Mouse (Mus musculus): ENCODE measurements around the gene Prok2.

Prok2 gene

DNA sequence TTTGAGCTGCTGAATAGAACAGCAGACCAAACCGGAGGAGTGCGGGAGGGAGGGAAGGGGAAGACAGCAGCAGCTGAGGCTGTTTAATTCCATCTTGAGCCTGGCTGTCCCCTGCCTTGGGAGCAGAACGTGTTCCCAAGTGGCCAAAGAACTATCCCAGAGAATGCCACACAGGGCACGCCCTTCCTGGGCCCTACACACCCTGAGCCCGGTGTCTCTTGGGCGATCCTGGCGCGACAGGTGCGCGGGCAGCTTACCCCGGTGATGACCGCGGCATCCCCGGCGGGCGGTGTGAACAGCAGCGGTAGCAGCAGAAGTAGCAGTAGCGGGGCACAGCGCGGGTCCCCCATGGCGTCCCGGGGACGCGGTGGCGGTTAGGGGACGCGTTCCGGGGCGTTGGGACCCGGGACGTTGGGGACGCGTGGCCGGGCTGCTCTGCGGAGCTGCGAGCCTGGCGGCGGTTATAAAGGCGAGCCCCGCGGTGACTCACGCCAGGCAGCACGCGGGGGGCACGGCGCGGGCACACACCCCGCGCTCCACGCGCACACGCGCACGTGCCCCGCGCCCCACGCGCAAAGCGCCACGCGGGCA, at the start of gene Prok2:
TSS of gene Prok2 (minus strand) at position 422 of the 591 bp plus-strand sequence.
- no peak for DNase-seq (ENCODE audit: low read depth, low spot score)

DNA sequence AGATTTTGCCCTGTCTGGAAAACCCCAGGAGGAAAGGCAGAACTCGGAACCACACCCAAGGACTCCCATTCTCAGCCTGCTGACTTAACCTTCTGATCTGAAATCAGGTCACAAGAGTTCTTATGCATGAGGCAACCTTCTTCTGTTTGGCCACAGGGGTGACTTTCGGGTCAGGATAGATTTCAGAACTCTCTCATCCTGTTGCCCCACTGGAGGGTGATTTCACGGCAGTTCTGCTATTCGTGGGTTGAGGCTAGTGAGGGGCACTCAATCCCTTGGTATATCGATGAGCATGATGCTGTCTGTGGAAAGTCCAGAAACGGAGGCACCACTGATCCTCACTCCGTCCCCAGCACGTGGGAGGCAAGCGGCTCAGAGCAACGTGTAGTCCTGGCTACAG, 48.5 kb upstream of the Prok2 start:
- no peak for DNase-seq (ENCODE audit: low read depth, low spot score)

DNA sequence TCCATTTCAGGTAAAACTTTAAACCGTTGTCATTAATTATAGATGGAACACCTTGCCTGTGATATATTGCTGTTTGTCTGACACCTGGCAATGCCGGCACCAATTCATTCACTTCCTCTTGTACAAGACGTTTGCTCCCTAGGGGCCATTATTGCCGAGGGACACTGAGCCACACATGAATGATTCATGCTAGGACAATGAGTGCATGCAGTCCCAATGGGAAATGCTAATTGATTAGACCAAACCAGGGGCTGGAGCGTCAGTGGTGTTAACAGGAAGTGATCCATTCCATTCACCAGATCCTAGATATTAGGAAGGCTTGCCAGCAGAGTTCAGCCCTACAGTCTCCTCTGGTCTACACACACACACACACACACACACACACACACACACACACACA, 42.3 kb upstream of the Prok2 start:
- DNase-seq (ENCODE audit: low read depth, low spot score): no peak

DNA sequence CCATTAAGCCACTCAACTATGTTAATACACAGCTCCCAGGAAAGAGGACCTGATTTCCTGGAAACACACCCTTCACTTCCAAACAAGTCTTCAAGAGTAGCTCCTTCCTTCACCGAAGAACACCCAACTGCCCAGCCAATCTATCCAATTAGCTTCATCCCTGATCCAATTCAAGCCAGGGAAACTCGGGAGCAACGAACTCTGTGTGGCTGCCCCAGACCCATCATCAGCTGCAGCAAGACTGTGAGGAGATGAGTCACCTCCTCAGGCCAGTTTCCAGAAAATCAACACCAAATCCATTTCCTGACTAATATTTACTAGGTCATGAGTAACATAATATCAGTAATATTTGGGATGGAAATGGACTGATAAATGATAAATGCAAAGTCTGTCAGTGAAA, 38.7 kb upstream of the Prok2 start:
- no peak for DNase-seq (ENCODE audit: low read depth, low spot score)

DNA sequence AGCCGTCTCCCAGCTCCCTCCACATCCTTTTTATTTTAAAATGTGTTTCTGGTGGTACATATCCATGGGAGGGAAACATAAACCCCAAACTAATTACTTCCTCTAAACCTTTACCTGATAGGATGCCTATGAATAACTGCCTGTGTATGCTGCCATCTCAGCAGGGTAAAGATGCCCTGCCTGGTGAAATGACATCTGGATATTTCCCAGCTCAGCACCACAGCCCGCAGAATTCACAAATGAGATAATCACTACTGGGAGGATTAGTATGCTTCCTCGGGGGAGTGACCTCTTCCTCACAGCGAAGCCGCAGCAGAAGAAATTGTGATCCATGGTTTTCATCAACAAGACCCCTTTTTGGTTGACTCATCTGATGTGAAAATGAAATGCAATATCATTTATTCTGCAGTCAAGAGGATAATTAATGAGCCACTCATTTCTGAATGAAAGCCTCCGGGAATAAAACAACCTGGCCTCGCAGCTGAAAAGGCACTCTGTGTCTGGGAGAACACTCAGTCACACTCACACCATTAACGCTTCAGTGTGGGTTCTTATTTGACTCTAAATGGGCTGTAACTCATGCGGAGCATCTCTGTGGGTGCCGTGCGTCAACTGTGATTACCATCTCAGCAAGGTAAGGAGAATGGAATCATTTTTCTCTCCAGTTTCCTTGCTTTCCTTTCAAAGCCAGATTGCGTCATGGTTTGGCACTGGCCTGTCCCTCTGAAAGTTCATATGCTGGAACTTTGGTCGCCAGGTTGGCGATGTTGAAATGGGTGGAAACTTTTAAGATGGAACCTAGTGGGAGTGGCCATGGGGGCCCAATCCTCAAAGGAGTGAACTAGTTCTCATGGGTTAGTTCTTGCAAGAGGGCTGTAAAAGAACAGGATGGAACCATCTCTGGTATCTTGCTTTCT, 36.1 kb upstream of the Prok2 start:
- DNase-seq (ENCODE audit: low read depth, low spot score): no peak

DNA sequence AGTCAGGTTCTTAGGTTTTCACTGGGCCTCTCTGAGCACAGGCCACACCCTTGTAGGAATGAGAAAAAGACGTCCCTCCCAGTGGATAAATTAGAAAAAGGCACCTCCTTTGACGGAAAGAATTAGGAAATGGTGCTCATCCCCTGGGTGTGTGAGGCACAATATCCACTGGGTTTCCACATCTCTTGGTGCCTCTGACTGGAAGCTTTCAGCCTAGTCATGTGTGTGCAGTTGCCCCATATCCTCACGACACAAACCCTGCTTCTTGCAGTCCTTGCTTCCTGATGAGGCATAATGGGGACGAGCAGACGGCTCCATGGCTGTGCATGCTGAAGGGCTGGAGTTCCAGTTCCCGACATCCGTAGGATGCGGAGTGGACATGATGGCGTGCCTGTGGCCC, 29.9 kb upstream of the Prok2 start:
- DNase-seq (ENCODE audit: low read depth, low spot score): no peak

DNA sequence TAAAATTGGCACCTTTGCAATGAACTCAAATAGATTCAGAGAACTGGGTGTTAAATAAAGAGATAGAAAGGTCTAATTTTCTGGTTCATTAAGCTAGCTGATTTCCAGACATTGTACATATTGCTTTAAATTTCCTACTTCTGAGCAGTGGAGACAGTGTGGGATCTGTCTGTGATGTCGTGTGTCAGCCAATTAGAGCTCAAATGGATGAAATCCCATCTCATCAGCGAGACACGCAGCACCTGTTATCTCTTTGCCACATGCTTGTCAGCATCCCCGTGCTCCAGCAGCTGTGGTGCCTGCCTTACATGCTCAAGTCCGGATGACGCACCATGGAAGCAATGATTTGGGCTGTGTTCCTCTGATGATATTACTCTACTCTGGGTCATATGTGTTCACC, 25.1 kb upstream of the Prok2 start:
- no peak for DNase-seq (ENCODE audit: low read depth, low spot score)

DNA sequence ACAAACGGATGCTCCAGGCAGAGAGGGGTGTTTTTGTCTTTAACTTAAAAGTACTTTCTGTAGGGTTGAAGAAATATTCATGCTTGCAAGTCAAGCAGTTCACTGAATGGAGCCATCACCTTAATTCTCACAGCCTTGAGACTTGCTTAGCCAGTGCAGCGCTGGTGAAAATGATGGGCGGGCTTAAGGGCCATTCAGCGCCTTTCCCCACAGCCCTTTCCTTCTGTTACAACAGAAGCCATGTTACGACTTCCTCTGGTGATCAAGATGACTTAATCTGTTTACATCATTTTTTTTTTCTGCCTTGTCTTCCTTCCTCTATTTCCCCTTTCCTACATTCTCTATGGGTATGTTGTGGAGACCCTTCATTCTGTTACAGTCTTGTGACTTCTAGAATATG, 20.1 kb upstream of the Prok2 start:
- no peak for DNase-seq (ENCODE audit: low read depth, low spot score)

DNA sequence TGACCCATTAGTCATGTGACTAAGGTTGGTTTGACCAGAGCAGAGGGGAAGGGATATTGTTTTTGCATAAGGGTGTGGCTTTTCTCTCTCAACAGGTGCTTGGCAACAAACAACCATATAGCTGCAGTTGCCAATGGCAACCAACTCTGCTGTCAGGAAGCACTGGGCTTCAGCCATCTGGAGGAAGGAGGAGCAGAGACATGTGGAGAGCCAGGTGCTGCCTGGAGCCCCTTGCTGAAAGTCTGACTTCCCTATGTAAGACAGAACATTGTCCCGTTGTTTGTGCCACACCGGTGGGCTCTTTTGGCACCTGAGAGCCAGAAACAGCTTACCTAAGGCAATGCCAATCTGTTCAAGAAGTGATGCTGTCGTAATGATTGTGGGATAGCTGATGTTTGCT, 16.7 kb upstream of the Prok2 start:
- DNase-seq (ENCODE audit: low read depth, low spot score): no peak

DNA sequence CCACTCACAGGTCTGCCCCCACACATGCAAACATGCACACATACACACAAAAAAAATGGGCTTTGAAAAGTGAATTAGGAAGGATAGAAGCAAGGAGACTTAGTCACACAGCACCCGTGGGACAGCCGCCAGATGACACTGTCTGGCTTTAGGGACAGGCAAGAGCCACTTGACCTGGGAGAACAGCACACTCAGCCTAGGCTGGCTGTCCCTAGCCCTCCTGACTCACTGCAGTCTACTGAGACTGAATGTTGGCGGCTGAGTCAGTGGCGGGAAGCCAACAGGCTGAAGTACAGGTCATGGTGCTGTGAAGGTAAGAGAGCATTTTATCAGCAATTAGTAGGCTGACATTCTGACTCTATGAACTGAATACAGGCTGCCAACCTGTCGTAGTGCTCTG, 8.5 kb upstream of the Prok2 start:
- DNase-seq (ENCODE audit: low read depth, low spot score): no peak

DNA sequence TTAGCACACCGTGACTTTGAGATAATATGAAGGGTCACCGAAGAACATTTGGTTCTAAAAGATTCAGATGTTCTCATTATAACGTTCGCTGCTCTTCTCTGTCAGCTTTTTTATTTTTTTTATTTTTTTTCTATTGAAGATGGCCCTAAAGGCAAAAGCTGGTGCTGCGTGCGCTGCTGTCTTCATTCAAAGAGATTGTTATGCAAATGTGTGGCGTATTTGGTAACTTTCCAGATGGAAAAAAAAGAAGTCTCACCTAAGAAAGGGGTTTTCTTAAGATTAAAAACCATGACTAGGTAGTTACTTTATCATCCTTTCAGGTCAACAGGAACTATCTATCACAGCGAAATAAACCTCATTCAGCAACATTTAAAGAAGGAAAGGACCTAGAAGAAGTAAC, 6.5 kb upstream of the Prok2 start:
- DNase-seq (ENCODE audit: low read depth, low spot score): no peak

DNA sequence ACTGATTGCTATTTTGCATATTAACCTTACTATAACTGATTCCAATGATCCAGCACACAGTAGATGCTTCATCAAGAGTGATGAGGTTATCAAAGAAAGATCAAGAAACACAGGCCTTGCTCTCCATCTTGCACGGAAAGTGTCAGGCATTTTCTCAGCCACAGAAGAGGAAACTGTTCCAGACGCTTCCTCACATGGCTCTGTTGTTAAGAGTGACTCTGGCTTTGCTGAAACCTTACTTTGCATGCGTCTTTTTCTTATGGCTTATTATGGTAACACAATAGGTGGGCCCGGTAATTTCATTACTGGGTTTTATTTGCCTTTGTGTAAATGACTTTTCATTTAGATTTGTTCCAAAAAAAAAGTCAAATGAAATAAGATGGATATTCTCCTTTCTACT, 5.7 kb upstream of the Prok2 start:
- DNase-seq (ENCODE audit: low read depth, low spot score): no peak

DNA sequence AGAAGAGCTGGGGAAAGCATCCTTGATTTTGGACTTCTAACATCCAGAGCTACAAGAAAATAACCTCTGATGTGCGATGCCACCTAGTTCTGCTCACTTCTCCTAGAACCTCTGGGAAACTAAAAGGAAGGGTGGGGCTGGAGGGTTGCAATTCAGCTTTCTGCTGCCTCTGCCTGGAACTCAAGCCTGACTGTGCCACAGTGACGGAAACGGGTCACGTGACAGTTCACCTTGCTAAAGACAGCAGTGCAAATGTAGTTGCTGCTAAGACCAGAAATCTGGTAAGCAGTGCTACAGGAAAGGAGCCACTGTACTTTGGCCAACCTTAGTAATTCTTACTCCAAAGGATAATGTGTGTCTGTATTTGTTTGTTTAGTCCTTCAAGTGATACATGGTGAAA, 3.7 kb upstream of the Prok2 start:
- DNase-seq (ENCODE audit: low read depth, low spot score): no peak

DNA sequence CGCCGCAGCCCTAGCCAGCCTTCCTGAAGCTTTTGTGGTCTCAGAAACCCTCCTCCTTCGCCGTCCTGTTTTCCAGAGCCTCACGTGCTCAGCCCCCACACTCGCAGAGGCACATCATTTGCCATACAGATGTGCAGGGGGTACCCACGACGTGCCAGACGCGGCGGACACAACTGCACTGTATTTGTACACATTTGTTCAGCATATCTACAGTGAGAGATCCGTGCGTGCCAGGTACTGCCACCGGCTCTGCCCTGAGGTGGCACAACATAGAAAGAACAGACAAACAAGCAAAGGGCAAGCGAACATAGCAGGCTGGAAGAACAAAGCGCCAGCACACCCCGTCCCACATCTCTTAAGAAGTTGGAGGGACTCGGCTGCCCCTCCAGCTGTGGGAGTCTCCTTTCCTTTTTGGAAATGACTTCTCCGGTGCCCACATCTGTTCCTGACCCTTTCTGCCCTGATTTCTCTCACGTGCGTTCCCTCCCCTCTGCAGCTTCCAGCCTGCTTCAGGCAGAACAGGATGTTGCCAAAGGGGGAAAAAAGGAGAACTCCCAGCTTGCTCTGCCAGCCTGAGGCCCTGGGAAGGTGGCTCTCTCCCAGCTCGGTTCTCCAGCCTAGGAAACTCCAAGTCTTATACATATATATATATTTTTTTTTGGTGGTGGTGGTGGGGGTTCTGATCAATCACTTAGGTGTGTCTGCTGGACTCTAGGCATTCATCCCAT, 548 bp upstream of the Prok2 start:
- no peak for DNase-seq (ENCODE audit: low read depth, low spot score)

DNA sequence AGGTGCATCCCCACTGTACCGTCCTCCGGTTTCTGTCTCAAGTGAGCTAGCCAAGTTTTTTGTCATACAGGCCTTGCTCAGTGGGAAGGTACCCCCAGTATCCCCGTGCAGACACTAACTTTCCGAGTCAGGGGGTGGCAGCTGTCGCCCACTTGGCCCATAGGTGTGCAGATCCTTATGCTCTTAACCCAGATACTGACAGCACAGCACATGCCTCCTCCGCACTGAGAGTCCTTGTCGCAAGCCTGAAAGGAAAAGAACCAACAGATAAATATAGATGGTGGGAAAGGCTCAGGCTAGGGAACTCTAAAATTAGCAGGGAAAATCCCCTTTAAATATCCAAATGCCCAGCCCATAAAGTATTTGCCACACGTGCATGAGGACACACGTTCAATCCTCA, 3.8 kb downstream of the Prok2 start:
- no peak for DNase-seq (ENCODE audit: low read depth, low spot score)

DNA sequence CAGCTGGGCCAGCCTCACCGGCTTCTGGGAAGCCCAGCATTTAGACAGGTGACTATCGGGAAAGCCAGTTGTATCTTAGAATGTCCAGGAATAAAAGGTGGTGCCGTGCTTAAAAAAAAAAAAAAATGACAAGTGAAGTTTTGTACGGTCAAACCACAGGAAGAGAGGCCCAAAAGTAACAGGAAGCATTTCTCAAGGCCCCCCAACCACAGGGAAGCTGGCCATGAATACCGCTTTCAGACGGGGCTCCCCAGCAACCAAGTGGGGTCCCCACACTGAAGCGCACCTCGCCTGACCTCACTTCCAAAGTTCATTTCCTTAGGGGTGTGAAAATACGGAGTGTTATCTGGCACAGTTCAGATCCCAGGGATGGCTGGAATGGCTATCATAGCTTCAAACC, 5.2 kb downstream of the Prok2 start:
- DNase-seq (ENCODE audit: low read depth, low spot score): no peak

DNA sequence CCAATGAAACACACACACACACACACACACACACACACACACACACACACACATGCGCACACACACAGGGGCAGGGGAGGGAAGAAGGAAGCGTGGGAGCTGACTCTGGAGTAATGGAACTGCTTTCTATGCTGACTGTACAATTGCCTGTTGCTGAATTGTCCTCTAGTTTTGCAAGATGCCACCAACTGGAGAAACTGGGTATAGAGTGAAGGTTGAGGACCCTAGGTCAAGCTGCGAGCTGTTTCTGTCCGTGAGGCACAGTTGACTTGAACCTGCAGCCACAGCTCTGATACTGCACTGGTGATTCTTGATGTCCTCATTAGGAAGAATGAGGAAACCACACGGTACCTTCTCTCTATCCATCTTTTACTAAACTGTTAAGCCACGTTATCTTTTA, 10.3 kb downstream of the Prok2 start:
- no peak for DNase-seq (ENCODE audit: low read depth, low spot score)

DNA sequence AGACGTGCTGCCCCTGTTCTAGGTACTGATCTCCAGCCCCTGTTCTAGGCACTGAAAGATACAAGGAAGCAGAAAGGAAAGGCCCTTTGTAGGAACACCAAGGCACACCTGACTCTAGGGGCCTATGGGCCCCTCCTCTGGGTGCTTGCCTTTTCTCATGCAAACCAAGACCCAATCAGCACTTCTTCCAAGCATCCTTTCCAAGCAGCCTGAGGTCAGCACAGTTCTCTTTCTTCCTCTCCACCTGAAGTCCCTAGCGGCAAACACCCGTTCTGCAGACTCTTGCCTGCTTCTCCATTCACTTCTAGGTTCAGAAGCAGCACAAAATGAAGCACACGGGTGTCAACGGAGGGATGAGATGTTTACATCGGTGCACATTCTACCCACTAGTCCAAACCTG, 11.0 kb downstream of the Prok2 start:
- no peak for DNase-seq (ENCODE audit: low read depth, low spot score)

DNA sequence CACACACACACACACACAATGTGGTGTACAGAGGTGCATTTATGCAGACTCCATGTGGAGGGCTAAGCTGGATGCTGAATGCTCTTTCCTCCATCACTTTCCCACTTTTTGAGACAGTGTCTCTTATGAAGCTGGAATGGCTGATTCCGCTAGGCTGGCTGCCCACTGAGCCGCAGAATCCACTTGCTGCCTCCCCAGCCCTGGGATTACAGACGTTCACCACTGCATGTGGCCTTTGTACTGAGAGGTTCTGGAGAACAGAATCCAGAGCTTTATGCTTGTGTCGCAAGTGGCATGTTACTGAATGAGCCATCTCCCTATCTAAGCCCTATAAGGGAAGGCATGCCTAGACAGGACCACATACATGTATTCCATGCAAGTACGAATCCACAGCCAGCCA, 12.9 kb downstream of the Prok2 start:
- no peak for DNase-seq (ENCODE audit: low read depth, low spot score)

DNA sequence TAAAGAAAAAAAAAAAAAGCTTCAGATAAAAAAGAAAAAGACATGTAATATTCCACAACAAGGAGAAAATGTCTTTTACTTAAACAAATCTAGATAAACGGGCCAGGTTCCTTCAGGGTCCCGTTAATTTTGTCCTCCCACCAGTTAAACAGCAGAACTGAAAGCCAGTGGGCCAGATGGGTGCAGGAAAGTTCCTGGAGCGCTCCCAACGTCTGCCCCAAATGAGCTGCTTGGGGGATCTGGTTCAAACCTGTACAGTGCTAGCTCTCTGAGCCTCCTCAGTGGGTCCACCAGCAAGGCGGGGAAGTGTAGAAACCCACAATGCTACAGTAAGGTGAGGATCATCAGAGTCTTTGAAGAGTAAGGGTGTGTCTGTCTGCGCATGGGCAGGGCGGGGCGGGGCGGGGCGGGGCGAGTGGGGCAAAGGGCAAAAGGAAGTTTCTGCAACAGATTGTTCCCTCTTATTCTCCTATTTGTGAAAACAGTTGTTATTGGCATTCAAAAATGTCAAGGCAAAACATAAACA, 14.6 kb downstream of the Prok2 start:
- no peak for DNase-seq (ENCODE audit: low read depth, low spot score)

DNA sequence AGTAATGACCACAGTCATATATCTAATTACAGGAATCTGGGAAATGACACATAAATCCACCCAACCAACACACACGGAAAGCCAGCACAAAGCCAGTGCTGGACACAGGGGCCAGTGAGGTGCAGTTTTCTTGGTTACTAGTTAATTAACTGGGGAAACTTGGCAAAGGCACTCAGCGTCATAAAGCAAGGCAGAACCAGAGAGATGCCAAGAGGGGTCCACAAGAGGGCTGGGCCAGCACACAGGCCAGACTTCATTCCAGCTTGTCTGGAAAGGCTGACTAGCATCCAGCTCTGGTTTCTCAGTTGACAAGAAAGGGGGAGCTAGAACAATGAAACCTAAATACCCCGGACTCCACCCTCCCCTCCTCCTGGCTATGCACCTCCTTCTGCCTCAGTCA, 25.7 kb downstream of the Prok2 start:
- DNase-seq (ENCODE audit: low read depth, low spot score): no peak

Data from c-Kit-negative CD71-positive TER-119-positive erythroid progenitor cells, embryonic 14.5 days (primary cell).